Mouse (Mus musculus) spleen, adult 2 months (tissue): ENCODE measurements around the gene Hs2st1.

Experiments
- CTCF ChIP-seq: fragments of 200-500 bp; IDR thresholded peaks from 2 replicates; pipeline ENCODE4 v1.5.1; 2011; ENCODE audit warnings: mild to moderate bottlenecking, inconsistent platforms; ENCODE audit not compliant: insufficient read depth, insufficient read length, insufficient replicate concordance; ENCODE audit errors: extremely low read depth
- POLR2A ChIP-seq: fragments of 200-500 bp; IDR thresholded peaks from 2 replicates; pipeline ENCODE4 v1.6.1; 2011; ENCODE audit warnings: low read depth, low read length, inconsistent platforms

DNA sequence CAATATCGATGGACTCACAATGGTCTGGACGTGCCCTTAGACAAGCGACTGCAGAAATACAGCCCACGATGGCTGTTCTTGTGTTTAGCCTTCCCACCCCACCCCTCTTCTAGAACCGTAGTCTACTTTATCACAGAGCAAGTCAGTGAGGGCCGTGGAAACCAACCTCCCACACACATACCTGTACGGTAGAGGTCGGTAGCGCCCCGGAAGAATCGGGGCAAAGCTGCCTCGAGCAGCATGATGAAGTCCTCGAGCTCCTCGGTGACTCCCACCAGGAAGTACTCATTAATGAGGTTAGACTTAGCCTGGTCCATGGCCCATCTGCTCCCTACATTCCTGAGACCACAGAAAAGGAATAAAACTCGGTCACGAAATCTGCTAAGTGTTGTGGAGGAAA is 134.7 kb downstream of the Hs2st1 start:
- TF ChIP-seq CTCF (no peak), POLR2A (no peak)
